Mouse (Mus musculus): Measurements from ENCODE around the gene Samd5. TPM values are rescaled to one million over a fixed set of nuclear protein-coding genes. Genes with fewer than 3 reads are reported as not detected.

Samd5 gene
- total RNA-seq, 2 experiments from 2014 or later: 12.6 to 12.9 TPM

- DNase-seq: peak; percentile 24 to 31
These were observed 24.8 kb downstream of the Samd5 start for GRCm38 (mm10) chr10:9650050-9650825.

- no peak for DNase-seq
These were observed 26.5 kb downstream of the Samd5 start for GRCm38 (mm10) chr10:9648464-9648863.

GRCm38 (mm10) chr10:9647741-9648140 lies 27.3 kb downstream of the Samd5 start:
- DNase-seq: no peak

- DNase-seq: no peak
These were observed 28.6 kb downstream of the Samd5 start for GRCm38 (mm10) chr10:9646391-9646790.

- DNase-seq: no peak
These were observed 31.5 kb downstream of the Samd5 start for GRCm38 (mm10) chr10:9643531-9643930.

GRCm38 (mm10) chr10:9642077-9642476 lies 32.9 kb downstream of the Samd5 start:
- no peak for DNase-seq

- no peak for DNase-seq
These were observed 34.3 kb downstream of the Samd5 start for GRCm38 (mm10) chr10:9640678-9641077.

GRCm38 (mm10) chr10:9640056-9640455 lies 35.0 kb downstream of the Samd5 start:
- DNase-seq: no peak

GRCm38 (mm10) chr10:9625356-9625755 lies 49.7 kb downstream of the Samd5 start:
- no peak for DNase-seq

GRCm38 (mm10) chr10:9621926-9622688 lies 52.9 kb downstream of the Samd5 start:
- DNase-seq: no peak

GRCm38 (mm10) chr10:9621055-9621454 lies 54.0 kb downstream of the Samd5 start:
- DNase-seq: no peak

GRCm38 (mm10) chr10:9615009-9615408 lies 60.0 kb downstream of the Samd5 start:
- DNase-seq: no peak

GRCm38 (mm10) chr10:9608854-9609253 lies 66.2 kb downstream of the Samd5 start:
- DNase-seq: no peak

GRCm38 (mm10) chr10:9607155-9607554 lies 67.9 kb downstream of the Samd5 start:
- no peak for DNase-seq

GRCm38 (mm10) chr10:9605635-9606034 lies 69.4 kb downstream of the Samd5 start:
- DNase-seq: peak; percentile 8 to 12

GRCm38 (mm10) chr10:9603290-9603689 lies 71.7 kb downstream of the Samd5 start:
- no peak for DNase-seq

- DNase-seq: no peak
These were observed 72.2 kb downstream of the Samd5 start for GRCm38 (mm10) chr10:9602845-9603244.

- DNase-seq: no peak
These were observed 72.6 kb downstream of the Samd5 start for GRCm38 (mm10) chr10:9602389-9602788.

- DNase-seq: no peak
These were observed 78.8 kb downstream of the Samd5 start for GRCm38 (mm10) chr10:9596228-9596627.

- DNase-seq: no peak
These were observed 80.3 kb downstream of the Samd5 start for GRCm38 (mm10) chr10:9594666-9595065.

- no peak for DNase-seq
These were observed 84.4 kb downstream of the Samd5 start for GRCm38 (mm10) chr10:9590606-9591005.

GRCm38 (mm10) chr10:9586328-9586727 lies 88.7 kb downstream of the Samd5 start:
- DNase-seq: no peak

- DNase-seq: no peak
These were observed 95.6 kb downstream of the Samd5 start for GRCm38 (mm10) chr10:9579374-9579773.

GRCm38 (mm10) chr10:9575605-9576004 lies 99.4 kb downstream of the Samd5 start:
- DNase-seq: peak; percentile 18 to 38
